Mouse (Mus musculus) G1E (cell line): Measurements from ENCODE around the gene Nrg3.

ENCODE experiments used
- CTCF ChIP-seq: IDR thresholded peaks from 2 replicates; pipeline ENCODE4 v1.5.1; 2012; ENCODE audit warnings: low read depth, low read length, inconsistent platforms, mixed read lengths
- GATA1 ChIP-seq: IDR thresholded peaks from 2 replicates; pipeline ENCODE4 v1.6.1; 2012; ENCODE audit warnings: borderline replicate concordance, low read length, inconsistent platforms, mixed read lengths
- TAL1 ChIP-seq: conservative IDR thresholded peaks from 2 replicates; pipeline ENCODE4 v1.6.1; 2012; ENCODE audit warnings: low read depth, low read length, inconsistent platforms, mixed read lengths

GRCm38 (mm10) chr14:38447086-38447485 is 1025.8 kb downstream of the Nrg3 start:
- TF ChIP-seq CTCF (no peak), GATA1 (no peak), TAL1 (no peak)
